In the genomic region with DNA sequence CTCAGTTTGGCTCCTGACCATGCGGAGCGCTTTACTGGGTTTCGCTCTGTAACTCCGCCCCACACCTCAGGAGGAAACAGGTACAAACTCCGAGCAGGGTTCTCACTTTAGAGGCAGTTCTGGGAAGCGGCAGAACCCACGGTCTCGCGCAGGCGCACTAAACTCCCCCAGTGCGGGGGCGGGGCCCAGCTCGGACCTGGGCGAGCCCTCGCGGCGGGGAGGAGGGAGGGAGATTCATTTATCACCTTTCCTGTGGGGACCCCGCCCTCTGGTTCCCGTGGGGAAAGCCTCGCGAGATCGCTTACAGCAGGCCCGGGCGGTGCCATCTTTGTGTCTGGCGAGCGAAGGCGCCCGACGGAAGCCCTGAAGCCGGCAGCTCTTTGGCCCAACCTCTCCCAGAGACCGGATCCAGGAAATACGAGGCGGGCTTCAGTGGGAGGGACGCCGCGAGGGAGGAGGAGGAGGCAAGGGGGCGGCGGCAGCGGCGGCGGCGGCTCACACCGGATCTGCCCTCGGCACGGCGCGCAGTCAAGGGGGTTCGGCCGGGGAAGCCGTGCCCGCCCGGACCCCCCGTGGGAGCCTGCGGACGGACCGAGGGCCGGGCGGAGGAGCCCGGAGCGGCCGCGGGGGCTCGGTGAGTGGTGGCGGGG, we compare ENCODE assay signal across 8 mouse cellular contexts. TPM values are rescaled to one million over a fixed set of nuclear protein-coding genes. Genes with fewer than 3 reads are reported as not detected.
DNase-seq lines count a peak whose midpoint lies in the region; ATAC-seq lines count a peak whose summit lies in the region.

Gene Tab3 (plus strand): TSS at position 491 of the 650 bp plus-strand sequence.

- H3K36me3 ChIP-seq in hindbrain, embryonic 15.5 days = no peaks in the 10 kb centered on the region

- no peaks in the 10 kb centered on the region for H3K9me3 ChIP-seq in hindbrain, embryonic 15.5 days

- H3K4me1 ChIP-seq in hindbrain, embryonic 15.5 days (replicated peaks) = 0 out of 2 replicates have a peak, but pooled peaks cover 4% of the 10 kb centered on the region

- H3K4me2 ChIP-seq in hindbrain, embryonic 15.5 days = peak within 1 kb of the TSS; percentile 59

- H3K9ac ChIP-seq in hindbrain, embryonic 15.5 days = peak within 1 kb of the TSS; percentile 72

- no peaks in the 10 kb centered on the region for H3K27me3 ChIP-seq in hindbrain, embryonic 15.5 days

- H3K27ac ChIP-seq in hindbrain, embryonic 15.5 days (replicated peaks) = peak within 1 kb of the TSS; percentile 72

- 17% methylated on average over 59 of the region's 64 CpGs for WGBS in hindbrain, embryonic 15.5 days

- peak within 1 kb of the TSS; percentile 69 for H3K4me3 ChIP-seq in hindbrain, embryonic 15.5 days

- peak; percentile 96 for DNase-seq in T-cell, adult 2 months (ENCODE audit: low spot score)
- DNase-seq in cerebellum, postnatal 36 days = peak; percentile 90 to 94
- DNase-seq in frontal cortex, postnatal 36 days (ENCODE audit: low spot score in 2 of 2) = peak; percentile 88 to 91
- DNase-seq in left cerebral cortex, adult 11 months (ENCODE audit: low spot score) = peak; percentile 89
- peak; percentile 96 to 98 for DNase-seq in lung, postnatal 4 days
- DNase-seq in retina, postnatal 7 days (ENCODE audit: low read depth, low spot score) = peak; percentile 89
- peak; percentile 80 for DNase-seq in urinary bladder, adult 2 months (ENCODE audit: low spot score)

- ATAC-seq in hindbrain, embryonic 15.5 days (ENCODE audit: low FRiP score, low read depth) = peak; percentile 98

RNA-seq across cellular contexts. Expression of gene Tab3, which starts in this region (rescaled TPM):
- polyA plus RNA-seq in hindbrain, embryonic 15.5 days (2015; fragmentation: Nextera tagmentation; extraction: Ambion mirVana) = 6.7 and 7.9 TPM in 2 replicates
- 4.9 and 6.3 TPM in 2 replicates for polyA plus RNA-seq in urinary bladder, adult 2 months (2012; rRNA removed)

Comparison
In these comparisons a context has a peak if more than half of its experiments do, and no peak if none do; other contexts are left out.
1. Peak in every context shown above with its lines: DNase-seq, ATAC-seq, H3K4me3 ChIP-seq and H3K27ac ChIP-seq.